Mouse (Mus musculus): Measurements from ENCODE around the gene Tmed10. TPM values are rescaled to one million over a fixed set of nuclear protein-coding genes. Genes with fewer than 3 reads are reported as not detected.
A peak's percentile ranks its signal among the peaks of the same experiment; 100 is the strongest.

Tmed10 gene
- polyA plus RNA-seq, 1 experiment from 2014 or later, result 230 TPM

DNA sequence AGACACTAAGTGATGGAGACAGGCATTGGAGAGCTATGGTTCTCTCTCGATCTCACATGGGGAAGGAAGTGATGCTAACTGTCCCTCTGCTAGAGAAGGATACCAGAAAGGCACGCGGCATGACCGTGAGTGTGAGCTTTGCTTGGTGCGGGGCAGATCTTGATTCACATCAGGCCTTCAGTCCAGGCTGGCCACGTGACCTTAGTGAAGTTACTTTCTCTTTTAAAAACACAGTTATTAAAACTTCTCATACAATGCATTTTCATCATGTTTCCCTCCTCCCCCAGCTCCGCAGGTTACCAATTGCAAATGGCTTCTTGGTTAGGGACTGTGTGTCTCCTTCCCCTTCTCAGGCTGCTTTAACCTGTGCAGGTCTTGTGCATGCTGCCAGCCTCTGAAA, 16.5 kb upstream of the Tmed10 start:
- Histone ChIP-seq H3K9ac (no peak overlapping the region), H3K4me3 (no peak overlapping the region), H3K27me3 (replicated peaks) (no peaks in the 10 kb centered on the region), H3K9me3 (no peaks in the 10 kb centered on the region), H3K36me3 (no peaks in the 10 kb centered on the region), H3K4me2 (replicated peaks) (no peak overlapping the region), H3K27ac (no peak overlapping the region), H3K4me1 (no peaks in the 10 kb centered on the region)
- ATAC-seq (ENCODE audit: low FRiP score, low read depth), result no peak
- WGBS, result 90% methylated on average over 7 of the region's 7 CpGs

DNA sequence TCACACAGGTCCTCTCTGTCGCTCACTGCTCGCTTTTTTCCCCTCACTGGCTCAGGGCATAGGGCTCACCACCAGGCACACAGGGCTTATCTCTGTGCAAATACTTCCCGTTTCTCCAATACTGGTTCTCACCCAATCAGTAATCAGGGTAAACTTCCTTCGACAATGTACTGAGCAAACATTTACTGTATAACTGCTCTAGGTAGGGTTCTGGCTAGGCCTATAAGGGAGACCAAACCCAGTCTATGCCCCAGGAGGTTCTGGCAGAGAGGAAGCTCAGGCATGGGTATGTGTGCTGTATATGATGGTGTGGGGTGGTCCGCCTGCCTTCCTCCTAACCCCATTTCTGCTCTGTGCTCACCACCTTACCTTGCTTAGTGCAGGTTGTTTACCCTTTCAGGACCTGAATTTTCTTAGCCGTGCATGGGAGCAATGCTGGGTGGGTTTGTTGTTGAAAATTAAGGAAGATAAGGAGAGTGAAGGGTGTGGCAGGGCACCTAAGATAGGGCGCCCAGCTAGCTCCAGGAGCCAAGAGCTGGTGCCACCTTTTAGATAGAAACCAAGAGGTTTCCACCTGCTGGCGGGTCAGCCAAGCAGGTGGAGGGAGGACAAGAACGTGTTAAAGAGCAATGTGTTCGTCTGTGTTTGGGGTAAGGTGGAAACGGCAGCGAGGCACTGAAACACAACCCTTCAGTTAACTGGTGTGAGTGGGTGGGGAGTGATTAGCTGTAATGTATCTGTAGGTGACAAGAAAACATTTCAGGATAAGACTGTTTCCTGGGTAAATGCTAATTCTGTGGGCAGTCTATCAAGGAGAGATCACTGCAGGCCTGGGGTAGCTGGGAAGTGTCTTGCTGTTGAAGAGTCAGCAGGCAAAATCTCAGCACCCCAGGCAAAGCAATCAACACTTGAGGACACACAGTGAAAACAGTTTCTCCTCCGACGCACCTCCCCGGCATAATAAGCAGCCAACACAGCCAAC, 14.8 kb upstream of the Tmed10 start:
- Histone ChIP-seq H3K4me2 (replicated peaks) (no peak overlapping the region), H3K9me3 (no peaks in the 10 kb centered on the region), H3K4me3 (no peak overlapping the region), H3K27me3 (replicated peaks) (no peaks in the 10 kb centered on the region), H3K27ac (no peak overlapping the region), H3K9ac (no peak overlapping the region), H3K4me1 (no peaks in the 10 kb centered on the region), H3K36me3 (no peaks in the 10 kb centered on the region)
- 81% methylated on average over 15 of the region's 15 CpGs for WGBS
- no peak for ATAC-seq (ENCODE audit: low FRiP score, low read depth)

DNA sequence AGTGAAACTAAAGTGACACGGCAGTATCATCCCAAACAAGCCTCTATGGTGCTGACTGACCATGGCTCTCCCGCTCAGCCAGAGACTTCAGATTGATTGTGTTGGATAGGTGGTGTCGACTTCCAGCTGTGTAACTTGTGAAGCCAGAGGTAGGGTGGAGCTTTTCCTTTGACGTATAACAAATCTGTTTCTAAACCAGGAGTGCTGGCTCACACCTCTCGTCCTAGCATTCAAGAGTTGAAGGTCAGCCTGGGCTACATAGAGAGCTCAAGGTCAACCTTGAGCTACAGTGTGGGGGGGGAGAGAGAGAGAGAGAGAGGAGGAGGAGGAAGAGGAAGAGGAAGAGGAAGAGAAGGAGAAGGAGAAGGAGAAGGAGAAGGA, 11.3 kb upstream of the Tmed10 start:
- ATAC-seq (ENCODE audit: low FRiP score, low read depth), result no peak
- Histone ChIP-seq H3K9ac (no peak overlapping the region), H3K27me3 (replicated peaks) (no peaks in the 10 kb centered on the region), H3K36me3 (no peaks in the 10 kb centered on the region), H3K9me3 (no peaks in the 10 kb centered on the region), H3K4me2 (replicated peaks) (no peak overlapping the region), H3K4me1 (no peaks in the 10 kb centered on the region), H3K4me3 (no peak overlapping the region), H3K27ac (no peak overlapping the region)
- WGBS, result 59% methylated on average over 5 of the region's 5 CpGs

DNA sequence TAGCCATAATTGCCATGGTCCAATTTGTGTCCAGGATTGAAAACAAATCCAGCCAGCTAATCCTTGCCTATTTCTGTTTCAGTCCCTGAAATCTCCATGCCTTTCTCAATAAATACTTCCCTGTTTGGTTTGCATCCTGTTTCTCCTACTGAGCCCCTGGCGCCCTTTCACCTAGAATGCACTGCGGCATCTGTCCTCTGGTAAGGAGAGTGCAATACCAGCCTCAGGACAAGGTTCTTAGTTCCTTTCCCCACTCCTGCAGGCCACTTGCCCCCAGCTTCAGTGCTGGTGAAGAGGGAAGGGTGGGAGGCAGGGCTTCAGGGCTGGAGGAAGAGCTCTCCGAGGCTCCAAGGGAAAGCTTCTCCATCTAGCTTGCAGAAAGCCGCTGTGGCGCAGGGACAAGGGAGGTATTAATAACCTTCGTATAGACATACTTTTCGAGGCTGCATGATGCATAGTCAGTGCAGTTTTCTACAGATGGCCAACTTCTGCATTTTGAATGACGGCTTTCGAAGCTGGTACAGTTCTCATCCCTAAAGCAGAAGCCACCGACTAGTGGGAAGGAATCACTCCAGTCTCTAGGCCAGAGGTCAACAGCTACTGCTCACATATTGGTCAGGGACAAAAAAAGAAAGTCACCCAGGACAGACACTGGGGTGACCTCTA, 10.8 kb upstream of the Tmed10 start:
- H3K9ac ChIP-seq, result no peak overlapping the region
- H3K27me3 ChIP-seq (replicated peaks), result no peaks in the 10 kb centered on the region
- WGBS, result 85% methylated on average over 10 of the region's 10 CpGs
- H3K36me3 ChIP-seq, result no peaks in the 10 kb centered on the region
- H3K4me3 ChIP-seq, result no peak overlapping the region
- no peaks in the 10 kb centered on the region for H3K4me1 ChIP-seq
- no peak for ATAC-seq (ENCODE audit: low FRiP score, low read depth)
- H3K9me3 ChIP-seq, result no peaks in the 10 kb centered on the region
- H3K27ac ChIP-seq, result no peak overlapping the region
- H3K4me2 ChIP-seq (replicated peaks), result no peak overlapping the region

DNA sequence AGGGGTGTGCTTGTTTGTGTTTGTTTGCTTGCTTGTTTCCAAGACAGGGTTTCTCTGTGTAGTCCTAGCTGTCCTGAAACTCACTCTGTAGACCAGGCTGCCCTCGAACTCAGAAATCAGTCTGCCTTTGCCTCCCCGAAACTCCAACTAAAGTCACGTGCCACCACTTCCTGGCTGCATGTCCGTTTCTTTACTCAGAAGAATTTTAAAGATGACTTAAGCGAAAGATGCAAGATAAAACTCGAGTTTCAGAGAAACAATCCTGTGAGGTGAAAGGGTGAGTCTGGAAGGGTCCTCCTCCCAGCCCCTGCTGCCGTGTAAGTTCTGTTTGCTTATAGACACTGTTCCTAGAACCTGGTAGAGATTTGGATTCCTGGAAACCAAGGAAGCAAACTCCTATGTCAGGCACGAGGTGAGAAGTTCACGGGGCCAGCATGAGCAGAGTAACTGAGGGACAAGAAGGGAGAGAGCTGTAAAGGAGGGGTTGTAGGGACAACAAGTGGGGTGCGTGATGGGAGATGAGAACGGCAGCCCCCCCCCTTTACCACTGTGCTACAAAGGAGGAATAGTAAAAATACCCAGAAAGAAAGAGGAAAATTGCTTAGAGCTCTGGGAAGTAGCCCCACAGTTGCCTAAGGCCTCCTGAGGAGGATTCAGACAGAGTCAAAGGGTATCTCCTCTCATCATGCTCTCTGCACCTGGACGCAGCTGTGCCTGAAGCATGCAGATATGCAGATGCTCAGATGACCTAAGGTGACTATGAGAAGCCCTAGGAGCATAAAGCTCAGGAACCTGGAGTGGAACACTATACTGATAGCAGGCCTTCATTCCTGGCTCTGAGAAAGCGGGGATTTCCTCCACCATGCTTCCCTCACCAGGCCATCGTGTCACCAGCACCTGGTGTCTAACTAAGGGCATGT, 8.4 kb upstream of the Tmed10 start:
- ATAC-seq (ENCODE audit: low FRiP score, low read depth), result no peak

DNA sequence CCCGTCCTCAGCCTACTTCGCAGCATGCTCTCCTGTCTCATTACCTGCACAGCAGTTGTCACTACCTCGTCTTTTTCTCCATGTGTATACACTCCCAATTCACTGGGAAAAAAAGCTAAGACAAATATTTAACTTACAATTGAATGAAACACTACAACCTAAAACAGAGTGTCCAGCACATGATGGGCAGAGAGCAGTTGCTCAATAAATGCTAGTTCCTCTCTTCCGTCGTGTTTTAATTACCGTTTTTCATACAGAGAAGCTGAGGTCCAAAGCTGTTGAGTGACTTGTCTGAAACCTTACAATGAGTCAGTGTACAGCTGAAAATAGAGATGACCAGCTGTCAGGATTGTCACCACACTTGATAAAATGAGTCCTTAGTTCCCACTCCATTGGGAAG, 6.9 kb upstream of the Tmed10 start:
- 88% methylated on average over 6 of the region's 6 CpGs for WGBS
- no peaks in the 10 kb centered on the region for H3K9me3 ChIP-seq
- no peak overlapping the region for H3K9ac ChIP-seq
- H3K27me3 ChIP-seq (replicated peaks), result no peaks in the 10 kb centered on the region
- no peak overlapping the region for H3K4me3 ChIP-seq
- H3K4me1 ChIP-seq, result no peaks in the 10 kb centered on the region
- no peak overlapping the region for H3K27ac ChIP-seq
- no peaks in the 10 kb centered on the region for H3K36me3 ChIP-seq
- no peak overlapping the region for H3K4me2 ChIP-seq (replicated peaks)
- no peak for ATAC-seq (ENCODE audit: low FRiP score, low read depth)

More for the DNA sequence above, 8.4 kb upstream of the Tmed10 start:
- no peaks in the 10 kb centered on the region for H3K4me1 ChIP-seq
- no peak overlapping the region for H3K4me2 ChIP-seq (replicated peaks)
- H3K27me3 ChIP-seq (replicated peaks), result no peaks in the 10 kb centered on the region
- H3K9me3 ChIP-seq, result no peaks in the 10 kb centered on the region
- H3K9ac ChIP-seq, result no peak overlapping the region
- no peak overlapping the region for H3K4me3 ChIP-seq
- H3K36me3 ChIP-seq, result no peaks in the 10 kb centered on the region
- 79% methylated on average over 14 of the region's 14 CpGs for WGBS
- H3K27ac ChIP-seq, result no peak overlapping the region

DNA sequence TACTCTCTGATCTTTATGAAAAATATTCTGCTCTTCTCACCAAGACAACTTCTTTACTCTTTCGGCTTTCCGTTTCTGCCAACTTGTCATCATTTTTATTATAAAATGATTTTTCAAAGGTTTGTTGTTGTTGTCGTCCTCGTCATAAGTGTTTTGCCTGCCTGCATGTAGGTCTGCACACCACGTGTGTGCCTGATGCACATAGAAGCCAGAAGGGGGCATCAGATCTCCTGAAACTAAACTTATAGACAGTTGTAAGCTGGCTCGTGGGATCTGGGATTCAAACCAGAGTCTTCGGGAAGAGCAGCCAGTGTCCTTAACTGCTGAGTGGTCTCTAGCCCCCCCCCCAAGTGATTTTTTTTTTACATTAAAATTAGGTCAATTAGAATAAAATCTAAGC, 6.3 kb upstream of the Tmed10 start:
- no peak overlapping the region for H3K27ac ChIP-seq
- WGBS, result 74% methylated on average over 7 of the region's 7 CpGs
- H3K9ac ChIP-seq, result no peak overlapping the region
- no peaks in the 10 kb centered on the region for H3K36me3 ChIP-seq
- H3K4me1 ChIP-seq, result no peaks in the 10 kb centered on the region
- H3K9me3 ChIP-seq, result no peaks in the 10 kb centered on the region
- H3K4me2 ChIP-seq (replicated peaks), result no peak overlapping the region
- no peak overlapping the region for H3K4me3 ChIP-seq
- H3K27me3 ChIP-seq (replicated peaks), result no peaks in the 10 kb centered on the region
- no peak for ATAC-seq (ENCODE audit: low FRiP score, low read depth)

DNA sequence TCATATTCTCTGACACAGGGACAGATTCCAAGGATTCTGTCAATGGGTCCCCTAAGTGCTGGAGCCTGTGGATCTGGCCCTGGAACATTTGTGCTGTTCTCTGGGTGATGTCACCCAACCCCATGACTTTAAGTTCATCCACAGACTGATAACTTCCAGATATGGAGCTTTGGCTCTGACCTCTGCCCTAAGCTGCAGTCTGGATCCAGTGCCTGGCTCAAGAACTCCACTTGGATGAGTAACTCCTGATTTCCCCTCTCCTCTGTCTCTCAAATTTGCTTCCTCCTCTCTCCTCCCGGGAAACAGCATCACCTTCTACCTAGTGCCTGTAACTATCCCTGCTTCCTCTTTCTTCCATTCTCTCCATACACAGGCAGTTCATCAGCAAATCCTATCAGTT, 5.7 kb upstream of the Tmed10 start:
- no peak overlapping the region for H3K4me2 ChIP-seq (replicated peaks)
- H3K9me3 ChIP-seq, result no peaks in the 10 kb centered on the region
- H3K27ac ChIP-seq, result no peak overlapping the region
- WGBS, result 70% methylated on average over 1 of the region's 1 CpGs
- H3K4me3 ChIP-seq, result no peak overlapping the region
- H3K36me3 ChIP-seq, result no peaks in the 10 kb centered on the region
- no peak for ATAC-seq (ENCODE audit: low FRiP score, low read depth)
- no peaks in the 10 kb centered on the region for H3K4me1 ChIP-seq
- H3K27me3 ChIP-seq (replicated peaks), result no peaks in the 10 kb centered on the region
- H3K9ac ChIP-seq, result no peak overlapping the region

DNA sequence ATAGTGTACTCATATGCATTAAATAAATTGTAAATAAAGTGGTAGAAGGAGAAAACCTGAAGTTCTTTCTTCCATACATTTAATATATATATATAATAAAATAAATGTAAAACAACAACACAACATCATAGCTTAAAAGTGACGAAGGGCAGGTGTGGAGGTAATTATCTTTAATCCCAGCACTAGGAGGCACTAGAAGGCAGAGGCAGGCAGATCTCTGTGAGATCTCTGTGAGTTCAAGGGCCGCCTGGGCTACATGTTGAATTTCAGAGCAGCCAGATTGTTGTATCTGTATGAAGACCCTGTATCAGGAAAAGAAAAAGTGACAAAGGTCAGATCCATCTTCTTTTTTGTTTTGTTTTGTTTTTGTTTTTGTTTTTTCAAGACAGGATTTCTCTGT, 3.6 kb upstream of the Tmed10 start:
- Histone ChIP-seq H3K36me3 (no peaks in the 10 kb centered on the region), H3K27me3 (replicated peaks) (no peaks in the 10 kb centered on the region), H3K4me1 (peaks cover 4% of the 10 kb centered on the region; the same call in 1 of the 2 replicates), H3K27ac (no peak overlapping the region), H3K9ac (no peak overlapping the region), H3K9me3 (no peaks in the 10 kb centered on the region), H3K4me2 (replicated peaks) (no peak overlapping the region), H3K4me3 (no peak overlapping the region)
- WGBS, result 97% methylated on average over 2 of the region's 2 CpGs
- no peak for ATAC-seq (ENCODE audit: low FRiP score, low read depth)

DNA sequence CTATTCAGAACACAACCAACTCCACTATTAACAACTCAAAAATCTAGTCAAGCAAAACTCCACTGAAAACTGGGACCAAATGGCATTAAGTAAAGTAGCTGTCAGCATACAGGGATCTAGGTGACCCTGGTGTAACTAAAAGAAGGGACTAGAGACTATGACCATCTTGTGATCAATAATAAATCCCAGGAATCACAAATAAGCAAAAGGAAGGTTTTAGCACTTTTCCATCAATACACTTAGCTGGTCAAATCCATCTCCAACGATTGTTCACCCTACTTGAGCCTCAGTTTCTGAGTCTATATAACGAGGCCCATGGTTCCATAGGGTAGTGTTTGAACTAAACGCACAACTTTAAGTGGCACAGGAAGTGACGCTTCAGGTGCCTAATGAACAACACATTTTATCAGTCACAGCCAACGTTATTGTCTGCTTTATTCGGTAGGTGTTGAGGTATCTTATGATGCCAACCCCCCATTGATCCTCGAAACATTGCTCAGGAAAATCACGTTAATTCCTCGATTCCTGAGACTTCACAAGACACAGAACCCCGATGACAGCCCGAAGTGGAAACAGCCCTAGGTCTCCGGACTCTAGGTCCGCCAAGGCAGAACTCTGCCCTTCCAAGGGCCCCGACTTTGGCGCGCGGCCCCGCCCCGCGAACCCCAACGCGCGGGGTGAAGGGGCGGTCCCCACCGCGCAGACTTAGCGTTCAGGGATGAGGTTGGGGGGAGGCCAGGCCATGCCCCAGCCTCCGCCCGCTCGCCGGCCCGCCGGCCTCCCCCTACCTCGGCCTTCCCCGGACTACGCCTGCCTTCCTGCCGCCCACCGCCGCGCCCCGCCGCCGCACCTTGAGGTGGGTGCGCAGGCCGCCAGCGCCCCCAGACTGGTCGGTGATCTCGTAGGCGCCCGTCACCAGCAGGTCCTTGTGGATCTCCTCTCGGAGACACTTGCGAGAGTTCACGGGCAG, 771 bp downstream of the Tmed10 start:
- Histone ChIP-seq H3K9me3 (no peaks in the 10 kb centered on the region), H3K4me3 (peak overlapping the region; percentile 90), H3K4me1 (peaks cover 16% of the 10 kb centered on the region), H3K27me3 (replicated peaks) (no peaks in the 10 kb centered on the region), H3K4me2 (replicated peaks) (peak overlapping the region; percentile 64), H3K27ac (peak overlapping the region; percentile 21; the same call in 1 of the 2 replicates), H3K9ac (peak overlapping the region; percentile 94), H3K36me3 (no peaks in the 10 kb centered on the region)
- 2% methylated on average over 53 of the region's 53 CpGs for WGBS
- ATAC-seq (ENCODE audit: low FRiP score, low read depth), result peak; percentile 65

DNA sequence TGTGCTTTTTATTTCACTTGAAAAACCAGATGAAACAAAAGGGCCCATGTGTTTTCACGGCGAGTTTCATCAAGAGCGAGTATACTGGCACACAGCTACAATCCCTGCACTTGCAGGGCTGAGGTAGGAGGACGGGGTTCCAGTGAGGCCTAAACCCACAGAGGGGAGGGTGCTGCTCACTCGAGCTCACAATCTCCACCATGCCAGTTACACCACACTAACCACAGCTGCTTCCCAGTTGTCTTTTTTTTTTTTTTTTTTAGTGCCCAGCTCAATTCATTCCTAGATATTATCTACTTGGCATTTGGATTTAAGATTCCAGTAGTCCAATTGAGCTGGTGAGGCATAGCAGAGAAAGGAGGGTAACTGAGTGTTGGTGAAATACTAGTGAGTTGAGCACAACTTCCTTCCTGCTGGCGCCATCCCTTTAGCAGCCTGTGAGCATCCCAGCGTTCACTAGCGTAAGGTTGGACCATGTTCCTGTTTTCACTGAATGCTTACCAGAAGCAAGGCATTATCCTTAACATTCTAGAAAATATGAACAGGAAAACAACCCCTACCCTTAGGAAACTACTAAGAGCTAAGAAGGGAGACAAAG, 2.5 kb downstream of the Tmed10 start:
- Histone ChIP-seq H3K27me3 (replicated peaks) (no peaks in the 10 kb centered on the region), H3K4me1 (peaks cover 20% of the 10 kb centered on the region), H3K36me3 (no peaks in the 10 kb centered on the region), H3K9me3 (no peaks in the 10 kb centered on the region), H3K4me3 (no peak overlapping the region), H3K4me2 (replicated peaks) (peak overlapping the region; percentile 64), H3K27ac (no peak overlapping the region), H3K9ac (no peak overlapping the region)
- ATAC-seq (ENCODE audit: low FRiP score, low read depth), result no peak
- WGBS, result 73% methylated on average over 8 of the region's 8 CpGs

Data from neural tube, embryonic 12.5 days (tissue).